Mouse (Mus musculus) heart, adult 8-10 months (tissue): ENCODE measurements around the gene Tbcd. TPM values are rescaled to one million over a fixed set of nuclear protein-coding genes. Genes with fewer than 3 reads are reported as not detected.

Experiments used
- DNase-seq: peaks from one replicate; pipeline ENCODE4 v3.0.0; 2022; ENCODE audit warnings: low spot score
- total RNA-seq, 4 experiments: library from RNA; stranded (reverse); gene quantifications; 2 replicates each; pipeline ENCODE4 v1.2.4; 2022

Tbcd gene
- total RNA-seq, 4 experiments from 2014 or later = 11.7 to 13.9 (median 12.5) TPM

DNA sequence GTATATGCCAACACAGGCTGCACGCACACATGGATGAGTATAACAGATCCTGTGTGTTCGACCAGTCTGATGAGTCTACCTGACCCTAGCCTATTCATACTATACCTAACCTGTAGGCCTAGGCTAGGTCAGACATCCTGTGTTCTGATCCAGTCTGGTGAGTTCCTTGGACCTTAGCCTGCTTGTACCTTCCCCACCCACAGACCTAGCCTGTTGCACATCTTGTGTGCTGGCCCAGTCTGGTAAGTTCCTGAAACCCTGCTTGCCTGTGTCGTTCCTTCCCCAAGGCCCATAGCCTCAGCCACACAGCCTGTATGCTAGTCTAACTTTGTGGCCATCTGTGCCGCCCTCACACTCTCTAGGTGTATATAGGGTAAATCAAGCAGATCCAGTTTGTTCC lies 112.5 kb downstream of the Tbcd start:
- DNase-seq = no peak

DNA sequence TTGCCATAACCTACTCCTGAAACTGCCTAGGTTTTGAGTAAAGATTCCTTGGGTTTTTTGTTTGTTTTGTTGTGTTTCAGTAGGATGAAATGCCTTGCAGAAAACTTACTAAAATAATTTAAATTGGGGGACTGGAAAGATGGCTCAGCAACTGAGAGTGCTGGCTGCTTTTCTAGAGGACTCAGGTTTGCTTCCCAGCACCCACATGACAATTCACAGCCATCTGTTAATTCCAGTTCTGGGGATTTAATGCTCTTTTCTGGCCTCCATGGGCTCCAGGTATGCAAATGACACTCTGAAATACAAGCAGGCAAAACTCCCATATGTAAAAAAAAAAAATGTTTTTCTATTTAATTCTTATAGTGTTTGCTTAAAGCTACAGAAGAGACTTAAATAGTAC lies 130.1 kb downstream of the Tbcd start:
- DNase-seq = no peak

DNA sequence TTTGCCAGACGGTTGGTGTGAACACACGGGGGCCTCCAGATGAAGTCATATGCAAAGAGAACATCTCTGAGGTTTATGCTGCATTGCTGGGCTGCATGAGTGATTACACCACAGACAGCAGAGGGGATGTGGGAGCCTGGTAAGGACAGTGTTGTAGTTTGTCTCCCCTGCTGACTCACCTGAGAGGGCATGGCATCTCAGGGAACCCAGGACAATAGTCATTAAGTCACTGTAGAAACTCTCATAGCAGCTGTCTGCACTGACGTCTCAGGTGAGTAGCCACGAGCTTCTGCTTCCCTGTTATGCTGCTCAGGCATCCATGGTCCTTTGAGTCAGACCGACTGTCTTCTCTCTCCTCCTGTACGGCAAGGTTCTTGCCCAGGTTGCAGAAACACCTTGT lies 145.5 kb downstream of the Tbcd start:
- no peak for DNase-seq

DNA sequence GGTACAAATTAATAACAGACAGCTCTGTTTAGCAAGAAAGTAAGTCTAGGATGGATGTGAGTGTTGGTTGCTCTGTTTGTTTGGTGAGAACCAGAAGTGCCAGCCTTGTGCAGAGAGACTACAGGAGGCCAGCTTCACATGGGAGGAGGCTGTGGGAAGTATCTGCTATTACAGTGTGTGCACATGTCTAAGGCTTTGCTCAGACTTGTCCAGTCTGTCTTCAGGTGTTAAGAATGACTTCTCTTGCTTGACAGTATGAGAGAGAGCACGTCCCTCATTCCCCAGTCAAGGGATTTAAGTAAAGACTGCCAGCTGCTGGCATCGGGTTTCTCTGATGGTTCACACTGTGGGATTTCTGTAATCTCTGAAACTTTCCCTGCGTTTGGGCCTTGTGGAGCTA lies 149.7 kb downstream of the Tbcd start:
- no peak for DNase-seq

DNA sequence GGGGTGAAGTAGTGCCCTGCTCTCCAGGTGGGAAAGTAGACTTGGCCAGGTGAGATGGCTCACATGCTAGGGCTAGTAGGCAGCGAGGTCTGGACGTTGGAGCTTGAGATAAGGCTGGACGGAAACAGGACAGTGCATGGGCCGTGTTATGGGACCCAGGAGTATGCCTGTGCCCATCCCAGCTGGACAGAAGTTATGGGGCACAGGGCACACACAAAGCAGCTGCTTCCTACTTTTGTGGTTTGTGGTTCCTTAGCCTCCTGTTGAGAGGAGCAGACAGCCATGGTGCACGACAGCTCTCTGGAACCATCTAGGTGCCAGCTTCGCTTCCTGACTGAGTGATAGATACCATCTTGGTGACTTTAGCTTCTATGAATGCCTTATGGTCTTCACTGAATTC lies 153.9 kb downstream of the Tbcd start:
- no peak for DNase-seq

DNA sequence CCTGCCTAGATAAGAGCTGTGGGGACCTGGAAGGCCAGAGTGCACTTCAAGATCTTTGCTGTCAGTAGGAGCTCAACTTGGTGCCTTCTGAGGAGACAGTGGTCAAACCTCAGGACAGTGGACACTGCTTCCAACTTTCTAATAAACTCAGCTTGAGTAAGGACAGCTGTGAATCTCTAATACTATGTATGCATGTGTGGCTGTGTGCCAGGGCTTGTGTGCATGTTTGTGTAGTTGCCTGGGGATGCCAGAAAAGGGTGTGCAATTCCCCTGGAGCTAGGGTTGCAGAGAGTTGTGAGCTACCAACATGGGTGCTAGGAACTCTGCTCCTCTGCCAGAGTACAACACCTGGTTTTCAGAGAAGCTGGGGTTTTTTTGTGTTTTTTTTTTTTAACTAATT lies 159.2 kb downstream of the Tbcd start:
- DNase-seq = no peak

DNA sequence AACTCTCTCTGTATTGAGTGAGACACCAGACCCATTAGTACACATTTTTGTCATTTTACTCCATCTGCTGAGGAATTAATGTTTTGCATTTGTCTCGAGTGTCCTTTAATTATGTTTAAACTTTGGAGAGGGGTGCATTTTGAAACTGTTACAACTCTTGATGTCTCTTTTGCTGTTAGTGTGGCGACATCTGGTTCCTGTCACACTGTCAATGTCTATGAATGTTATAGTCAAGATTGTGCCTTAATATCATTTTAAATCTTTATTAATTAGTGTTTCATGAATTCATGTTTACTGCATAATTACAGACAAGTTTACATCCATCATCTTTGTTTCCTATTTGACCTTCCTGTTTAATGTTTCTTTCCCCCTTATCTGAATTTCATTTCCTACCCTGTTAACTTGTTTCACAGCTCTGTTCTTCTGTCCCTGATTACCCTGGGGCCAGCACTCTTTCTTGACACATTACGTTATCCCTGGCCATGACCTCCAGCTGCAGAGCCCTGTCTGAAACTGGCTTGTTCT lies 164.3 kb downstream of the Tbcd start:
- no peak for DNase-seq

DNA sequence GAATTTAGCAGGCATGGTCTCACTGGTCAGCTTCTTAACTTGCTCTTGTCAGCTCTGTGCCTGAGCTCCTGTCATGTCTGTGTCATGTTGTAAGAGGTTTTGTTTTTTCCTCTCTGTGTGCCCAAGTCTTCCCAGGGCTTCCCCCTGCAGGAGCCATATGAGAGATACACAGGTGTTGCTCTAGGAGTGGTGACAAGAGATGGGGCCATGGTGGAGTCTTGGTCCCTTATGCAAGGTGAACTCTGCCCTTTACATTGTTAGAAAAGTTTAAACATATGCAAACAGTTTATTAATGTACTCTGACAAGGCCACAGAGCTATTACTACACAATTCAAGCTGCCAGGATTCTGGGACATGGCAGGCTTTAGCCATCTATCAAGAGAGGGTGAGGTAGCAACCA lies 164.8 kb downstream of the Tbcd start:
- DNase-seq = no peak

DNA sequence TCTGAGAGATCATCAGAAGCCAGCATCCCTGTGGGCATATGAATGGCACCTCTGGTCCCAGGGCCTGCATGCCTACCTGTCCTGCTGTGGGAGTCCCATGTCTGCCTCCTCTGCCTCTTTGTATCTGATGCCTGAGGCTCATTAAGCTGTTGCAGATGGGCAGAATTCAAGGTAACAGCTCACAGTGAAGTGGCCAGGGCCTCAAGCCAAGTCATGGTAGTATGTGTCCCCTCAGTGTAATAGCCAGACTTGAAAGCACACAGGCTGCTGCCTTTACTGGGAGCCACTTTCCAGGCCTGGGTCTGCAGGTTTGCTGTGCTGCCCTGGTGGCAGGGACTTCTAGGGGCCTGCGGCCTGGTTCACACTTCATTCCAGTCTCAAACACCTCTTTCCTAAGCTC lies 165.6 kb downstream of the Tbcd start:
- DNase-seq = no peak

DNA sequence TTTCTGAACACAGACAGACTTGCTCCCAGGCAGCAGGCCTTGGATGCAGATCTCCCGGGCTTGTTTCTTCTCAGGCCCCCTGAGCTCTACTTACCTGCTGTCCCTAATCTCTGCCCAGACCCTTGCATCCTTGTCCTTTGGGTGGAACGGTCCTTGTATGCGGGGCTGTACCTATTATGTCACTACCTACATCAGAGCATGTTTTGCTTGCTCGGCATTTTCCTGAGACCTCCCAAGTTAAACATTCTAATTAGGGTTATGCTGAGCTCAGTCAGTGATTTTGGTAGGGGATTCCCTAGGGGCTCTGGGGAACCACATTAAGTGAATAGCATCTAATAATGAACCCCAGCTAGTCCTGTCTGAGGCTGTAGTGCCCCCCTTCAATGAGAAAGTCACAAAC lies 173.3 kb downstream of the Tbcd start:
- no peak for DNase-seq

DNA sequence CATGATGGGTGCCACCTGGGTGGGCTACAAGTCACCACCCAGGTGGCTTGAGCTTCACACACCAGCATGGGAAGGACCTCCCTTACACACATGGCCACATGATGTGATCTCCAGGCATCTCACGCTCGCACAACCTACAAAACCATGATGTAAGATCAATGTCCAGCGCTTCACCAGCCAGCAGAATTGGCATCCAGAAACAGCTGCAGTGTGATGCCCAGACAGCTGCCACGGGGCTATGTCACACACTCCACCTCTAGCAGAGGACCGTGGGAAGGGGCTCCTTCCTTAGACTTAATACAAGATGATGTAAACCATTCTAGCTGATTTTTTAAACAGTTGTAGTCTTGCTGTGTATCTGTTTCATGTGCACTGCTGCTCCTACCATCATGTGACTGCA lies 175.8 kb downstream of the Tbcd start:
- DNase-seq = no peak

DNA sequence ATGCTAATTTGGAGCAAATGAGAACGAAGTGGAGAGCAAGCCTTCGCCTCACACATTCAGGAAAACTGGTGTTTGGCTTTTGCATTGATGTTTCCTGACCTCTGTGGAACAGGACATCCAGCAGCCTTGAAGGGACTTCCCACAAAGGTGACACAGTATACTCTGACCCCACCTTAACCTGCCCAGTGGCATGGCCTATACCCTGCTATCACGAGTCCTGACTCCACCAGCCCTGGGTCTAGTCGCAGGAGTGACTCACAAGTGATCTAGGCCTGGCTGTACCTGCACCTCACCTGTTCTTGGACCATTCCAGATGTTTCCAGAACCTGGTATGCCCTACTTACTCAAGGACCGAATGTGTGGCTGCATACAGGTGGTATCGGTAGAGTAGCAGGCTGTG lies 177.8 kb downstream of the Tbcd start:
- no peak for DNase-seq

DNA sequence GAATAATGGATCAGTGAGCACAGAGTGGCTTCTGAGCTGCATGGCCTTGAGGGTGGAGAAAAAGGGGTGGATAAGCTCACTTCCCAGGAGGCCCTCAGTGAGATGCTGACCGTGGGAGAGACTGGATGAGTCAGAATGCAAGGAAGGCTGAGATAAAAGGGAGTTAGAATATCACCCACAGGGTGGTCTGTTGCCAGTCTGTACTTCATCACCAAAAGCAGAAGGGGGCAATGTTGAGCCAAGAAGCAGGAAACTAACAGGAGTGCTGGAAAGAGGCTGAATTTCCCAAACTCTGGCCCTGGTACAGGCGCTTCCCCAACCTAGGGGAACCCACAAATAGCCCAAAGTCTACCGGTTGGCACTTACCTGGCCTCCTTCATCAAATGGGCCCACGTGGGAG lies 178.7 kb downstream of the Tbcd start:
- peak; percentile 19 for DNase-seq

DNA sequence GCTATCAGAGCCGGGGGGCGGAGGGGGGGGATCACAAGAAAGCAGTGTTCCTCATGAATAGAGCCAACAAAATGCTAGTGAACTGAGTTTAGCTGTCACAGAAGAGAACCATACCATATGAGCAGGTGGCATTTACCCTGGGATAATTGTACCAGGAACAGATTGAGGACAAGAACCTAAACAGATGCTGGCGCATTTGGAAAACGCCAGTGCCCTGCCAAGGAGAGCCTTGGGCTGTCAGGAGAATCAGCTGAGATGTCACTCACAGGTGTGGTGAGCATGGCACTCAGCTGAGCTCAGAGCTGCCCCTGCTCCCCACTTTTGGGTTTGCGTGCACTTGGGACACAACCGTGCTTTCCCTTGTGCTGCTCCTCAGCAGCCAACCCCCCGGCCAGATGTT lies 179.7 kb downstream of the Tbcd start:
- no peak for DNase-seq

DNA sequence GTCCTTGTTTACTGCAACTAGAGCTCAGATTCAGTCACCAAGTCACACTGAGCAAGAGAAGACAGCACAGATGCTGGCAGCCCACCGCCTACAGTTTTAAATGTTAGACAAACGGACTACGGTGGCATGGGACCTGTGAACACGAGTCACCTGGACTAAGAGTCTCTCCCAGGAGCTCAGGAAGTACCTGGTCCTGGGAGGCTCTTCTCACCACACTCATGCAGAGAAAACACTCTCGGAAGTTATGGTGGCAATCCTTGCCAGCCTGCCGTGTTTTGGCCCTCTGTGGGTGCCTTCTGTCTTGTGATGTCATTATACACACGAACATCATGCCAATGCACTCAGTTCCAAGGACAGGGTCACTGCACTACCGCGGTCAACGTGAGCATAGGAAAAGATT lies 184.9 kb downstream of the Tbcd start:
- DNase-seq = no peak

DNA sequence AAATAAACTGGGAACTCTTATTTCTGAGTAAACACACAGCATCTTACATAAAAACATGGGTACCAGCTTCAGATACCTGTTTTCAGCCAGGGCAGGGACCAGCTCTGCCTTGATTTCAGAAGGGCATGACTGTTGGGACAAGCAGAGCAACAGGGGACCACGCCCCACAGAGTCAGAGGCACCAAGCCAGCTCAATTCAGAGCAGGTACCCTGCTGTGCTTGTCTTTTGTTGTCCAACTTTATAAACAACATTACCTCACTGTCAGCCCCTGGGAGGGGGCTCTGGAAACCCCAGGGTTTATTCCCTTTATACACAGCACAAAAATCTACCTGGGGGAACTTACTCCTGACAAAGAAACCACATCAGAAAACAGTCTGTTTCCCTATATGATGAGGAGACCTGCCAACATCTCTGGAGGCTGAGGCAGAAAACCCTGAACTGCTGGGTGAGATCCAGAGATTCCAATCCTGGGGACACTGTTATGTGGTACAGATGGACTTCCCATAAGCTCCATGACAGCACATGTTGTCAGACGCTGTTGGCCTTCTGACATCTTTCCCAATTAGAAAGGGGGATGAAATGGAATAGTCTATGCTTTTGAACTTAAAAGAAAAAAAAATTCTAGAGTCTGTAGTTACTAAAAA lies 189.9 kb downstream of the Tbcd start:
- DNase-seq = no peak

DNA sequence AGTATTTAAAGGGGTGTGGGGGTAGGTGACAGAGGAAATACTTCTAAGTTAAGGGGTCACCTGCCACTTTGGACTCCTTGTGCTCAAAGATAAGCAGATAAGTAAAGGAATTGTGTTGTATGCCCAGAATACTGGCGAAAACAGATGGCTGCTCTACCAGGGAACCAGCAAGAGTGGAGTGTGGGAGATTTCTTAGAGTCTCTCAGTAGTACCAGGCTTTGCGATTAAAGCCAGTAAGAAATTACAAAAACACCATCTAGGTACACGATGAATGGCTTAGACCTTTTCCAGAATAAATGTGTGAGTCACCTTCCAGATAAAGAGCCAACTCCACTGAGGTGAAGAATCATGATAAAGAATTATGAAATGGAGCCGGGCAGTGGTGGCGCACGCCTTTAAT lies 193.6 kb downstream of the Tbcd start:
- no peak for DNase-seq

DNA sequence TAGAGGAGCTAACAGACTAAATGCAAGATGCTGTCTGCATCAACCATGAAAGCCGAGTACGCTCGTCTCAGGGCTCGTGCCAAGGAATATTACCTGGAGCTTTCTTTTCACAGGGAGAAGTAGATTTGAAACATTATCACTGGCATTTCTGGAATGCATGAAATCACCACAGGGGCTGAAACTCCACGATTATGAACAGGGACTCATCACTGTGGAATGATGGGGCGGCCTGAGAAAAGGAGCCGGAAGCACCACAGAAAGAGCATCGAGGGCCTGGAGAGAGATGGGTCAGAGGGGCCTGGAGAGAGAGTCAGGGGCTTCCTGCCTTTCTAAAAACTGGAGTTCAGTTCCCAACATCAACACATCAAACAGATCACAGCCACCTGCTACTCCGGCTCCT lies 195.6 kb downstream of the Tbcd start:
- DNase-seq = no peak

DNA sequence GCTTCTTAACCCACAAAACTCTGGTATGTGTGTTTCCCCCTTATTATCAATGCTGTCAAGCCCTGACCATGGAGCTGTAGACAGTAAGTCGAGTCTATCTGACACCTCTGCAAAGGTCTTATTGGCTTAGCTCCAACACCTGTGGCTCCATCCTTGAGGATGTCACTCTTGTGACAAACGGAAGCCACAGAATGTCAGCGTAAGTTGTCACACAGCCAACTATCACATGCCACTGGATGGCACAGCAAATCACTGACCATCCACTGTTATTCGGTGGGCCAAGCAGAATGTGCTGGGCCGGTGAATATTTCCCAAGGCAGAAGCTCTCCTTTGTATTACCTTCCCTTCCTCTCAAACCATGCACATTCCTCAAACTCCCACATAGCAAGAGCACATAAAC lies 196.4 kb downstream of the Tbcd start:
- no peak for DNase-seq

DNA sequence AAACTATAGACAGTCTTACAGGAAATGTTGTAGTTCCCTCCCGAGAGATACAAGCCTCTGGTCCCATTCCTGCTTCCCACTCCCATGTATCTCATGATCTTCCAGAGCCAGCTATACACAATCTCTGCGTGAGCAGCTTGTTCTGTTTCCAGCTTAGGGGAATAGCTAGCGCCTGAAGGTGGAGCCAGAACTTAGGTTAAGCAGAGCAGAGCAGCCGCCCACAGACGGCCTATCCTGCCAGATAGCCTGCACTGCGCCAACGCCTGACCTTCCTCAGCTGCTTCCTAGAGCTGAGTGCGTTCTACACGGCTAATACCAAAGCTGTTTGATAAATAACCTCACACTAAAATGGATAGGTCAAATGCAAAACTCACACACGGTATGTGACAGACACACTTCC lies 198.2 kb downstream of the Tbcd start:
- DNase-seq = peak; percentile 50

DNA sequence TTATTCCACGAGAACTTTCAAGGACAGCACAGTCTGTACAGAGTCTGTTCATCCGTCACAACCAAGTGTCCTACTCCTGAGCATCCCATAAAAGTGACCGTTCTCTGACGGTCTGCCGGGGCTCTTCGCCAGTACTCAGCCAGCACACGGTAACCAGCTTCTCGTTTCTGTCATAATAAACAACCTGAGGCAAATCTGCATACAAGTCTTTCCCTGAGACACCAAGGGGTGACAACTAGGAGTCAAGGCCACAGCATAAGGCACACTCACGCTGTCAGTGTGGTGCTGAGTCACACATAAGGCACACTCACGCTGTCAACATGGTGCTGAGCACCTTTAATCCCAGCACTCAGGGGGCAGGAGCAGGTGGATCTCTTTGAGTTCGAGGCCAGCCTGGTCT lies 198.9 kb downstream of the Tbcd start:
- no peak for DNase-seq

DNA sequence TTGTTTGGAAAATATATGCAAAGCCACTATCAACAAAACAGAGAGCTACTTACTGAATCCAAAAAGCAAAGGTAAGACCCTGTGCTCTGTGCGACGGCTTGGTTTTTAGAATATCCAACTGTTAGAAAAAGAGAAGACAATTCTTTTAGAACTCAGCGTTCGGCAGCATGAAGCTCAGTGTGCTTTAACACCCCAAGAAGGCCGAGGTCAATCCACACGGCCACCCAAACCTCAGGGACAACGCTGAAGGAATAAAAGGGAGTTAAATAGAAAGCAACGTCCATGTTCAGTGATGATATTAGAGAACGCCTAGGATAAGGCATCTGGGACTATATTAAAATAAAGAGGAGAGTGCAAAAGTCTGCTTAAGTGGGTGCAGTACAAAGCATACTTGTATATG lies 199.8 kb downstream of the Tbcd start:
- DNase-seq = no peak

DNA sequence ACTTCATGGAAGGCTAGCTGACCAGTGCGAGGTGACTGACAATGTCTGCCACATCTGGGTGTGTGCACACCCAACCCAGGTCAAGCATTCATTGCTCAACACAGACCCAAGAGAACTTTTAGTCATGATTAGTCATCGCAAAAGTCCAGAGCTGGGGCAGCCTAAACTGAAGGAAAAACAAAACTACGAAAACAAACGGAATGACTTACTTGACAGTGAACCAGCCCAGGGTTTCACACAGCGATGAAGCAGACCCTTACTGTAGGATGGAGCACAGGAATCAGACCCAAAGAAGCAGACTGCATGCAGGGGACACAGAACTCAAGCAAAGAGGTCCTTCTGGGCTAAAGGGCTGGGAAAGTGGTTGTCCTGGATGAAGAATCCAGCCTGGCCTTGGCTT lies 200.2 kb downstream of the Tbcd start:
- DNase-seq = peak; percentile 57
